Mouse (Mus musculus) myocyte (in vitro differentiated cells): ENCODE measurements at regions not wholly inside any gene's neighbourhood (a gene's known extent, or its start where the extent isn't known, plus 50 kb on each side); places are given as distances from the start of the nearest gene placed in this dataset.

Source experiments
- CEBPB ChIP-seq: IDR thresholded peaks from 2 replicates; pipeline ENCODE4 v1.6.1; 2011; ENCODE audit warnings: mild to moderate bottlenecking, moderate library complexity; ENCODE audit not compliant: poor library complexity, insufficient read depth, severe bottlenecking
- E2F4 ChIP-seq: IDR thresholded peaks from one replicate; pipeline ENCODE4 v1.6.1; 2011; ENCODE audit warnings: mild to moderate bottlenecking, control low read depth, moderate library complexity; ENCODE audit not compliant: insufficient read depth
- MAX ChIP-seq: IDR thresholded peaks from one replicate; pipeline ENCODE4 v1.6.1; 2011; ENCODE audit warnings: low read depth, mild to moderate bottlenecking, control low read depth
- MYOD1 ChIP-seq, 3 experiments: IDR thresholded peaks; one replicate each; pipeline ENCODE4 v1.6.1; 2011; ENCODE audit warnings: control low read depth in 2 of 3, low read depth in 2 of 3, mild to moderate bottlenecking in 2 of 3, moderate library complexity in 1 of 3; ENCODE audit not compliant: insufficient read length in 2 of 3, control insufficient read depth in 1 of 3
- MYOG ChIP-seq, 3 experiments: IDR thresholded peaks; one replicate each; pipeline ENCODE4 v1.6.1; 2011; ENCODE audit warnings: control low read depth in 2 of 3, low read depth in 2 of 3, mild to moderate bottlenecking in 2 of 3; ENCODE audit not compliant: insufficient read length in 2 of 3, control insufficient read depth in 1 of 3, insufficient read depth in 1 of 3
- POLR2A ChIP-seq: IDR thresholded peaks from one replicate; pipeline ENCODE4 v1.6.1; 2011; ENCODE audit warnings: low read depth, mild to moderate bottlenecking, control low read depth, moderate library complexity; ENCODE audit not compliant: insufficient read length
- POLR2AphosphoS2 ChIP-seq: IDR thresholded peaks from one replicate; pipeline ENCODE4 v1.6.1; 2011; ENCODE audit warnings: low read depth, control low read depth; ENCODE audit not compliant: insufficient read length
- TCF12 ChIP-seq: IDR thresholded peaks from one replicate; pipeline ENCODE4 v1.6.1; 2011; ENCODE audit warnings: mild to moderate bottlenecking, control low read depth; ENCODE audit not compliant: poor library complexity, insufficient read depth, severe bottlenecking
- TCF3 ChIP-seq: IDR thresholded peaks from one replicate; pipeline ENCODE4 v1.6.1; 2011; ENCODE audit warnings: low read depth, control low read depth; ENCODE audit not compliant: insufficient read length
- USF1 ChIP-seq: IDR thresholded peaks from one replicate; pipeline ENCODE4 v1.6.1; 2011; ENCODE audit warnings: low read depth, mild to moderate bottlenecking, control low read depth, moderate library complexity

DNA sequence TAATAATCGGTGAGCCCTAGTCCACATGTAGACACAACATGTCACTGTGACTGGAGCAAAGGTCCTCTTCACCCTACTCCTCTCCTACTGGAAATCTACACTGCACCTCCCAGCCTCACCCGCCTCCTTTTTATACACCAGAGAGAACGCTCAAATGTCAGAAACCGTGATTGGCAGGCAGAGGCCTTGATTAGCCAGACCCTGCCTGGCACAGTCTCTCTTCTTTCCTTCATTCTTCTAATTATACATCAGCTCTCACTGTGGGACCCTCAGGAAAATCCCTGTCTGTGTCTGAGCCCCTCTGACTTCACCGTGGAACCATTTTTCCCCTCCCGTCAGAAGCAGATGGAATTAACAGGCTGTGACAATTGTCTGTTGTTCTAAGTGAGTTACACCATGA, 248.1 kb upstream of the Slc24a5 start:
- no peak for TF ChIP-seq POLR2A
- TF ChIP-seq MYOD1 (IDR thresholded peaks at IDR 0.05; ENCODE audit: control insufficient read depth in 1 of 3, insufficient read length in 2 of 3, low read depth in 2 of 3), result no peak
- TF ChIP-seq MAX, result no peak
- no peak for TF ChIP-seq USF1
- TF ChIP-seq POLR2AphosphoS2, result no peak
- no peak for TF ChIP-seq E2F4
- no peak for TF ChIP-seq TCF12
- TF ChIP-seq CEBPB, result no peak
- no peak for TF ChIP-seq MYOG (IDR thresholded peaks at IDR 0.05; ENCODE audit: control insufficient read depth in 1 of 3, insufficient read depth in 1 of 3, insufficient read length in 2 of 3, low read depth in 2 of 3)
- no peak for TF ChIP-seq TCF3
